Mouse (Mus musculus) limb, embryonic 10.5 days (tissue): Measurements from ENCODE around the gene Zcchc13. TPM values are rescaled to one million over a fixed set of nuclear protein-coding genes. Genes with fewer than 3 reads are reported as not detected.

Experiments
- DNase-seq: peaks from one replicate; pipeline ENCODE4 v3.0.0-alpha.2; 2017; ENCODE audit warnings: low spot score
- H3K27ac ChIP-seq: fragments of 300-500 bp; sonication (generic); 2 replicates; pipeline ENCODE4 v1.5.1; 2016; ENCODE audit warnings: mild to moderate bottlenecking
- H3K27me3 ChIP-seq: fragments of 300-500 bp; sonication (generic); 2 replicates; pipeline ENCODE4 v1.6.1; 2016; ENCODE audit warnings: low read depth, mild to moderate bottlenecking; ENCODE audit not compliant: poor library complexity, severe bottlenecking
- H3K36me3 ChIP-seq: fragments of 300-500 bp; sonication (generic); 2 replicates; pipeline ENCODE4 v1.6.1; 2016; ENCODE audit warnings: mild to moderate bottlenecking, moderate library complexity
- H3K4me1 ChIP-seq: fragments of 300-500 bp; sonication (generic); 2 replicates; pipeline ENCODE4 v1.6.1; 2016
- H3K4me3 ChIP-seq: fragments of 300-500 bp; sonication (generic); 2 replicates; pipeline ENCODE4 v1.5.1; 2016; ENCODE audit warnings: mild to moderate bottlenecking, moderate library complexity
- H3K9me3 ChIP-seq: fragments of 300-500 bp; sonication (generic); replicated peaks from 2 replicates; pipeline ENCODE4 v1.6.1; 2016; ENCODE audit warnings: mild to moderate bottlenecking
- WGBS: fragments of 180-500 bp; shearing (Covaris S2); methylation state at CpG from one replicate; pipeline ENCODE4 v1.1.7; 2016; 5-methylcytosine and 5-hydroxymethylcytosine counted together
- polyA plus RNA-seq: library from polyadenylated mRNA; unstranded; fragments of >200 nt; fragmentation: Nextera tagmentation; extraction: Ambion mirVana; gene quantifications from 2 replicates; pipeline ENCODE4 v1.2.1, GENCODE M21; 2016

The Zcchc13 gene
- polyA plus RNA-seq, 1 experiment from 2014 or later = not detected

DNA sequence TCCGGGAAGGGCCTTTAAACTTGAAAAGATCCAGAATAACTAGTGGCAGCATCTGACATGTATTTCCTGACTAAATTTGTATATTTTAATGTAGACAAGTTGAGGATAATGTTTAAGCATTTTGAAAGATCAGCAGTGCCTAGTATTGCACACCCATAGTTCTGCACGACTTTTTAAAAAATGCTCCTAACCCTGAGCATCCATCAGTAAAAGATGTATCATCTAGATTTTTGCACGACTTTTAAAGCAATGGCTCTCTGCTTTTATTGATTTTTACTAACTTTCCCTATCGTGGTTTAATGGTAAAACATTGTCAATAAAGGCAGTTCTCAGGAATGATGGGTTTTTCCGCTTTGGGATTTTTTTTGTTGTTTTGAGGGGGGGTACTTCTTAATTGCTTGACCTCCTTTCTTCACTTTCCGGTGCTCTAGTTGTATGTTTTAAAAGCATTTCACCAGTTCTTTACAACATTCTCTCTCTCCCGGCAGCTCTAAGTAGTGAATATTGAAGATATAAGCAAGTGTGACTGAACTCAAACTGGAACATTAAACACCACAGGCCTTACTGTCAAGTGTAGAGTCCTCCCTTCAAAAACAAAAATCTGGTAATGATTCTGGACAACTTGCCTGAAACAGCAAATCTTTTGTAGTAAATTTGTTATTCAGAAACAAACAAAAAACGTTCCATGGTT is 12.8 kb upstream of the Zcchc13 start:
- Histone ChIP-seq H3K27me3 (no peaks in the 10 kb centered on the region), H3K4me1 (peaks cover 18% of the 10 kb centered on the region; the same call in 1 of the 2 replicates), H3K4me3 (peak overlapping the region; percentile 55), H3K36me3 (peaks cover 21% of the 10 kb centered on the region), H3K27ac (peak overlapping the region; percentile 92), H3K9me3 (no peaks in the 10 kb centered on the region)
- DNase-seq = no peak
- 30% methylated on average over 8 of the region's 8 CpGs for WGBS

- no peak for DNase-seq
- 14% methylated on average over 8 of the region's 8 CpGs for WGBS
- peaks cover 17% of the 10 kb centered on the region for H3K27me3 ChIP-seq
- H3K36me3 ChIP-seq = no peaks in the 10 kb centered on the region
- H3K4me3 ChIP-seq = peak overlapping the region; percentile 52
- no peaks in the 10 kb centered on the region for H3K9me3 ChIP-seq
- H3K27ac ChIP-seq = peak overlapping the region; percentile 91
- peaks cover 8% of the 10 kb centered on the region; the same call in 1 of the 2 replicates for H3K4me1 ChIP-seq
Observed at GRCm38 (mm10) chrX:103621799-103622198, 8.6 kb upstream of the Zcchc13 start.

DNA sequence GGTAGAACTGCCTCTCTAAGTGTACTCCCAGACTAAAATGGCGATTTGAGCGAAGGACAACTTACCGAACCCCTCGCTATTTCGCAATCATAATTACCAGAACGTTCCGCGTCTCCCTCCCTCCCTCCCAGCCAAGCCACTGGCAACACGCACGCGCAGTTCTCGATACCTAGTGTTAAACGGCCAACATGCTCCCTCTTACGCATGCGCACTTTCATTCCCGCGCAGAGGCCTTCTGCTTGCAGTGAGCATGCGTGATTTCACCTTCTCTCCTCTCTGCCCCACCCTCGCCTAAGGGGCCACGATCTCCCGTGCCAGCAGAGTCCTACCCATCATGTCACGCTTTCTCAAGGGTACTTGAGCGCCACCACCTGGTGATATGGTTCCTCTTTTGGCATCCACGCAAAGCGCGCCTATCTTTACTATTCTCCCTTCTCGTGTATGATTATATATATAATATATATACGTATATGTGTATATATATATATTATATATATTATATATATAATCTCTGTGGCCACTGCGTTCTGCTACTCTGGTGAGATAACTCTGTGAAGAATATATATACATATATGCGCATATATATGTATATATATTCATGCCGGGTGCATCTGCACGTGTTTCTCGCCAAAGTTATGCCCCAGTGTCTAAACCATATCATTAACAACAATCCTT is 8.0 kb upstream of the Zcchc13 start:
- H3K27ac ChIP-seq = peak overlapping the region; percentile 91
- H3K9me3 ChIP-seq = no peaks in the 10 kb centered on the region
- H3K27me3 ChIP-seq = peaks cover 17% of the 10 kb centered on the region
- H3K4me1 ChIP-seq = peaks cover 8% of the 10 kb centered on the region; the same call in 1 of the 2 replicates
- peak overlapping the region; percentile 60 for H3K4me3 ChIP-seq
- DNase-seq = peak; percentile 93
- WGBS = under 1% methylated on average over 33 of the region's 33 CpGs
- H3K36me3 ChIP-seq = no peaks in the 10 kb centered on the region

DNA sequence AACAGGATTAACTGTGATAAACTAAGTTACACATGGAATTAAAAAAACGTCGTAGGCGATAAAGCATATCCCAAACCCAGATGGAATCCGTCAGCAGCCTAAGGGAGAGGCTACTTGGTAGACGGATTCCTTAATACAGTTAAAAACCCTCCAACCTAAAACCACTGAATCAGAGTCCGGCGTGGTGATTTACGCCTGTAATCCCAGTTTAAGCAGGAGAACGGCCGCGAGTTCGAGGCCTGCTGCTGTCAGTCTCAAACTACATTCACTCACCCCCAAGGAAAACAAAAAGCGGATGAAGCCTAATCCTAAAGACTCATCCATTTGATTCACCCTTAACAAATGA is 7.5 kb upstream of the Zcchc13 start:
- DNase-seq = no peak
- peaks cover 17% of the 10 kb centered on the region for H3K27me3 ChIP-seq
- peak overlapping the region; percentile 85 for H3K27ac ChIP-seq
- no peaks in the 10 kb centered on the region for H3K9me3 ChIP-seq
- 0 out of 2 replicates have a peak, but pooled peaks cover 5% of the 10 kb centered on the region for H3K4me1 ChIP-seq
- H3K36me3 ChIP-seq = no peaks in the 10 kb centered on the region
- WGBS = 2% methylated on average over 13 of the region's 13 CpGs
- H3K4me3 ChIP-seq = peak overlapping the region; percentile 60

DNA sequence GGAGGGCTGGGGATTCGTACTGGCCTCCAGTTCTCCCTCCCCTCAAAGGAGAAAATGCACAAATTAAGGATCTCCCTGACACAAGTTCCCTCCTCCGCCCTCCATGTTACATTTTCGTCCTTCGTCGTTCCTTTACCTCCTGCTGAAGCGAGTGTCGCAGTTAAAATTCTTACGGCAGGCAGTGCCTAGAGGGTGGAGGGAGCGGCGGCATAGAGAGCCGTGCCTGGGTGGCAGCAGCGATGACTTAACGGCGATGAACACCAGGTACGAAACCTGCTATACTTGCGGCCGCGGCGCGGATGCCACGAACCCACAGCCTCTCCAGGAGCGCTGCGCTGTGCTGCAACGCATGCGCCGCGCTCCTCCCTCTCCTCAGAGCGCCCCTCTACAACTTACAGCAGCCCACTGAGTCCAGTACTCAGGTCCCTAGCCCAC is 7.0 kb upstream of the Zcchc13 start:
- Histone ChIP-seq H3K36me3 (no peaks in the 10 kb centered on the region), H3K9me3 (no peaks in the 10 kb centered on the region), H3K27ac (peak overlapping the region; percentile 85), H3K4me1 (0 out of 2 replicates have a peak, but pooled peaks cover 5% of the 10 kb centered on the region), H3K4me3 (peak overlapping the region; percentile 60), H3K27me3 (peaks cover 17% of the 10 kb centered on the region)
- WGBS = under 1% methylated on average over 28 of the region's 28 CpGs
- DNase-seq = peak; percentile 53

DNA sequence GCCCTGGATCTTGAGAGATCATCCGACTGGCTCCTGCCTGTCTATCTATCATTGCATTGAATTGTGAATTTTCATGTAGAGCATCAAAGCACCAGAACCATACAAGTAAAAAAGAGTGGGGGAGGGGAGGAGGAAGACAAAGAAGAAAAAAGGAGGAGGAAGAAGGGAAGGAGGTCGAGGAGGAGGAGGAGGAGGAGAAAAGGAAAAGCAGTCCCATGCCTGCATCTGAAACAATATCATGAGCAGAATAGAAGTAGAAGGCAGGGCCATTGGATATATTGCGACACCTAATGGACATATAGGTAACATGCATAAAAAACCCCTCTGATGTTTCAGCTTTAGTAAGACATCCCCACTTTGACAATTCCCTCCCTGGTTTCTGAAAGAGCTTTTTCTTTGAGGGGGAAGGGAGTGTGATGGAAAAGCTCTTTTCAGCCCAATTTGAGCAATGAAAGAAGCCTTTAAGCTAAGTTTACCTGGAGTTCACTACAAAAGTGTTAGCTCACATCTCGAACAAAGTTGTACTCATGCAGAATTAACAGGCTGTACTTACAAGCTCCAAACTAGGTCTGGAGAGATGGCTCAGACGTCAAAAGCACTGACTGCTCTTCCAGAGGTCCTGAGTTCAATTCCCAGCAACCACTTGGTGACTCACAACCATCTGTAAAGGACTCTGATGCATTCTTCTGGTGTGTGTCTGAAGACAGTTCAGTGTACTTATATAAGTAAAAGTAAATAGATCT is 5.8 kb upstream of the Zcchc13 start:
- Histone ChIP-seq H3K4me3 (no peak overlapping the region), H3K36me3 (no peaks in the 10 kb centered on the region), H3K9me3 (no peaks in the 10 kb centered on the region), H3K4me1 (0 out of 2 replicates have a peak, but pooled peaks cover 5% of the 10 kb centered on the region), H3K27me3 (peaks cover 17% of the 10 kb centered on the region), H3K27ac (no peak overlapping the region)
- 30% methylated on average over 5 of the region's 5 CpGs for WGBS
- DNase-seq = no peak

- H3K4me3 ChIP-seq = no peak overlapping the region
- no peak overlapping the region for H3K27ac ChIP-seq
- no peaks in the 10 kb centered on the region for H3K9me3 ChIP-seq
- no peak for DNase-seq
- H3K4me1 ChIP-seq = no peaks in the 10 kb centered on the region
- no peaks in the 10 kb centered on the region for H3K36me3 ChIP-seq
- 63% methylated on average over 1 of the region's 1 CpGs for WGBS
- H3K27me3 ChIP-seq = peaks cover 23% of the 10 kb centered on the region
Observed at GRCm38 (mm10) chrX:103628890-103629289, 1.5 kb upstream of the Zcchc13 start.

- DNase-seq = no peak
- Histone ChIP-seq H3K9me3 (no peaks in the 10 kb centered on the region), H3K4me3 (no peak overlapping the region), H3K27ac (no peak overlapping the region), H3K36me3 (no peaks in the 10 kb centered on the region), H3K4me1 (no peaks in the 10 kb centered on the region), H3K27me3 (peaks cover 68% of the 10 kb centered on the region)
Observed at GRCm38 (mm10) chrX:103633895-103634294, 3.5 kb downstream of the Zcchc13 start.

GRCm38 (mm10) chrX:103636021-103636420 is 5.6 kb downstream of the Zcchc13 start:
- H3K36me3 ChIP-seq = no peaks in the 10 kb centered on the region
- peaks cover 68% of the 10 kb centered on the region for H3K27me3 ChIP-seq
- no peaks in the 10 kb centered on the region for H3K9me3 ChIP-seq
- DNase-seq = no peak
- H3K4me3 ChIP-seq = no peak overlapping the region
- H3K27ac ChIP-seq = no peak overlapping the region
- H3K4me1 ChIP-seq = no peaks in the 10 kb centered on the region

DNA sequence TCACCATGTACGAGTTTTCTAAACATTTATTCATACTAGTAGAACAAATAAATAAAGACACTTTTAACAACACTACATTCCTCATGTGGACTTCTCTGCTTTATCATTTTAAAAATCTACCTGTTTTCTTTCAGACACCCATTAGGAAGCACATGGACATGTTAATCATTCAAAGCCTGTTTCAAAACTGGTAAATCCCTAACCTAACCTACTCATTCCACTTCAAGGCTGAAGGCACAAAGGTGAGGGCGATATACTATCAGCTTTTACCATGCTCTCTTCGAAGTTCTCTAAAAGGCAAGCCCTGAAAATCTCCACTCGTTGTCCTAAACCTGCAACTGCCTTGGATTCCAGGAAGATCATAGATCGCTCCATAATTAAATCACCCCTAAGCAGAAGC is 8.2 kb downstream of the Zcchc13 start:
- no peaks in the 10 kb centered on the region for H3K36me3 ChIP-seq
- DNase-seq = no peak
- no peak overlapping the region for H3K4me3 ChIP-seq
- WGBS = 89% methylated on average over 5 of the region's 5 CpGs
- peaks cover 68% of the 10 kb centered on the region for H3K27me3 ChIP-seq
- no peaks in the 10 kb centered on the region for H3K9me3 ChIP-seq
- no peak overlapping the region for H3K27ac ChIP-seq
- H3K4me1 ChIP-seq = no peaks in the 10 kb centered on the region

DNA sequence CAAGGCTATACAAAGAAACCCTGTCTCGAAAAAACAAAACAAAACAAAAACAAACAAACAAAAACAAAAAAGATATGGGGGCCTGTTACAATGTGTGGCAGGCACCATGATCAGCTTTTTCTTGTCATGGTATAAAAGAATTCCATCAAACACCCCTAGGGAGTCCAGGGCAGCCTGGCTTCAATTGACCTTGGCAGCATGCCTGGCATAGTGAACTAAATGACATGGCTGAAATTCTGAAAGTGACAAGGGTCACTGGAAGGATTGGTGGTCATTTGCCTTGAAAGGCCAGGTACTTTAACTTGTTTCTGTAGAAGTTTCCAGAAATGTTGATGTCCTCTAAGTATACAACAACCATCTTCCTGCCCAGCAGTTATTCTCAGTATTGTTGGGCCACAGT is 13.9 kb downstream of the Zcchc13 start:
- peaks cover 54% of the 10 kb centered on the region for H3K27me3 ChIP-seq
- DNase-seq = no peak
- H3K4me1 ChIP-seq = no peaks in the 10 kb centered on the region
- WGBS = 86% methylated on average over 1 of the region's 1 CpGs
- H3K27ac ChIP-seq = no peak overlapping the region
- H3K9me3 ChIP-seq = no peaks in the 10 kb centered on the region
- no peak overlapping the region for H3K4me3 ChIP-seq
- no peaks in the 10 kb centered on the region for H3K36me3 ChIP-seq

- H3K27me3 ChIP-seq = peaks cover 78% of the 10 kb centered on the region
- no peaks in the 10 kb centered on the region for H3K9me3 ChIP-seq
- no peaks in the 10 kb centered on the region for H3K36me3 ChIP-seq
- H3K27ac ChIP-seq = no peak overlapping the region
- 67% methylated on average over 1 of the region's 1 CpGs for WGBS
- DNase-seq = no peak
- no peak overlapping the region for H3K4me3 ChIP-seq
- H3K4me1 ChIP-seq = no peaks in the 10 kb centered on the region
Observed at GRCm38 (mm10) chrX:103652048-103652447, 21.7 kb downstream of the Zcchc13 start.

DNA sequence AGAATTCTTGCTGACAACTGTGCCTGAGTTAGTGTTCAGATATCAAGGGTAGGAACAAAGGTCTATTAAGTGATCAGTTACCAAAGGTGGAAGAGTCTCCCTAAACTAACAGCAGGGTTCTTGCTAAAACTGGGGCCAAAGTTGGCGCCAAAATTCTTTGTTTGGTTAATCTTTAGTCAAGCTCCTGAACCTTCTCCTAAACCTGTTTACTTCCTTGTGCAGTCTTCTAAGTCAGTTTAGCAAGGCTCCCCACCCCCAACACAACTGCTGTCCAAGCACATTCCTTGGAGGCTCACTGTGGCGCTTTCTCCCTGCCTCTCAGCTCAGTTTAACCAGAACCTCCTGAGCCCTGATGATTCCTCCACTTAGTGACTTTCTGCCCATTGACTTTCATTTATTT is 22.6 kb downstream of the Zcchc13 start:
- no peak for DNase-seq
- Histone ChIP-seq H3K27ac (no peak overlapping the region), H3K4me3 (no peak overlapping the region), H3K4me1 (no peaks in the 10 kb centered on the region), H3K27me3 (peaks cover 75% of the 10 kb centered on the region), H3K36me3 (no peaks in the 10 kb centered on the region), H3K9me3 (no peaks in the 10 kb centered on the region)
- 44% methylated on average over 2 of the region's 2 CpGs for WGBS
